Mouse (Mus musculus): ENCODE measurements at regions not wholly inside any gene's neighbourhood (a gene's known extent, or its start where the extent isn't known, plus 50 kb on each side); places are given as distances from the start of the nearest gene placed in this dataset.

DNA sequence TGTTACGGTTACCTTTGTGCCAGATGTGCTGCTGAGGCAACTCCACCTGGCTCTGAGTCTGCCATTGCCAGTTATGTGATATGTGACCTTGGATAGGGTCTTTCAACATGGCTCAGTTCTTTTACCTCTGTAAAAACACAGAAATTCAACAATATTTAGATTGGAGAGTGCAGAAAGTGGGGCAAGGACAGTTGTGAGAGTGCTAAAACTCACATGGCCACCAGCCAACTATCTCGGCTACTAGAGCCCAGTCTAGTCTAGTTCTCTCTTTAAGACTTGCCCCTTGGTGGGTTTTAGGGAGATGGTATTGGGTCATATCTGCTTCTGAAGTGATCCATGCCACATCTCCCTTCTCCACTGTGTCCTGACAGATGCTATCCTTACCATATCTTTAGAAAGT lies 233.0 kb downstream of the Phf14 start:
- peak; percentile 43 for DNase-seq

GRCm38 (mm10) chr6:12145216-12145615 lies 237.6 kb downstream of the Phf14 start:
- no peak for DNase-seq

- DNase-seq: no peak
These were observed 243.2 kb downstream of the Phf14 start for GRCm38 (mm10) chr6:12150613-12151333.

- DNase-seq: no peak
These were observed 256.4 kb downstream of the Phf14 start for GRCm38 (mm10) chr6:12163971-12164370.

DNA sequence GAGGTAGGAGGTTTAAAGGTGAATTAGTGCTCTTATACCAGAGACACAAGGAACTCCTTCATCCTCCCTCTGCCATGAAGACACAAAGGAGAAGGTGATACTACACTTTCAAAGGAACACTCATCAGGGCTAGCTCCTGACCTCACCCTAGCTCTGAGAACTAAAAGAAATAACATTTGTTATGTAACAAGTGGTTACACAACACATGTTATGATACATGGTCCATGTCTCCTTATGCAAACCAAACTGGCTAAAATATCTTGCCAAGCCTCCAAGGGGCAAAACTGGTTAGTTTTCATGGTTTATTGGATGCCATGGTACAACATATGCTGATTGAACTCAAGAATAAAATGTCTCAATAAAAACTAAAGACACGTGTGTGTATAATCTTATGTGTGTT lies 260.9 kb downstream of the Phf14 start:
- DNase-seq: no peak

DNA sequence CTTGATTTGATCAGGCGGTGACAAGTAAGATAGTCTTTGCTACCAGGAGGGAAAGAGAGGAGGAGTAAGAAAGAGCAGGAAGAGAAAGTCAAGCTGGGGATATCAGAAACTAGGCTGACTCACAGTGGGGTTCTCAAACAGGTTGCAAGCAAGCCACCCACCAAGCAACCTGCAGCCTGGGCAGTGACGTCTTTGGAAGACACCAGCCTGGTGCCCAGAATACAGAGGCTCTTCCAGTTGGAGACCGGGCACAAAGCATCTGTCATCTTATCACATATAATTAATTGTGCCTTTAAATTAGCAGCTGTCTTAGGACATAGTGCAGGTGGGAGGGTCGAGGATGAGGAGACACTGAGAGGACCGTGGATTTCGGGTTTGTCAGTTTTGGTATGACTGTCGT lies 261.8 kb downstream of the Phf14 start:
- DNase-seq: no peak

GRCm38 (mm10) chr6:12170722-12171121 lies 263.1 kb downstream of the Phf14 start:
- DNase-seq: no peak

- no peak for DNase-seq
These were observed 263.6 kb downstream of the Phf14 start for GRCm38 (mm10) chr6:12171189-12171588.

DNA sequence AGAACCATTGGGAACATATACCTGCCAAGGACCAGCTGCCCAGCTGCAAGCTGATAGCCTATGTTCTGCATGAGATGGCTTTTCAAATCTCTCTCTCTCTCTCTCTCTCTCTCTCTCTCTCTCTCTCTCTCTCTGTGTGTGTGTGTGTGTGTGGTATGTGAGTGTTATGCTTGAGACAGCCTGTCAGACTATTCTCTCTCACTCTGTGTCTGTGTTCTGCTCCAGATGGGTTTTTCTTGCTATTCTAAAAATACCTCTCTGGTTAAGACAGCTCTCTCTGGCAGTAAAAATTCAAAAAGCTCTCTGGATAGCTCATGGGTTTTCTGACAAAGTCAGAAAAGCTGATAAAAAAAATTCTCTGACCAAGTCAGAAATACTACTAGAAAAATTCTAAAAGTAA lies 270.4 kb downstream of the Phf14 start:
- DNase-seq: no peak

DNA sequence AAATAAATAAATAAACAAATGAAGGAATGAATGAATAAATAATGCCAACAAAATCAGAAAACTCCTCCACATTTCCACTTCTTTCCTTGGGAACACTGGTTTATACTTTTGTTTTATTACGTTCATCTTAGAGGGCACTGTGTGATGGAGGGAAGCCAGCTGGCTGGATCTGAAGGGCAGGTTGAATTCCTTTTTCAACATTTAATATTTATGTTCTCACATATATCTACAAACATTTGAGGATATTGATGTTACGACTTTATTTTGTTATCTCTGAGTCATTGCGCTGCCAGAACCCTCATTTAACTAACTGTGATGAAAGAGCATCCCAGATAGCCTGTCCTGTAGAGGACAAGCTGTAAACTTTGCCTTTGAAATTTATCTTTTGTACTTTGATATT lies 273.3 kb downstream of the Phf14 start:
- DNase-seq: peak; percentile 55

- DNase-seq: no peak
These were observed 302.6 kb downstream of the Phf14 start for GRCm38 (mm10) chr6:12210190-12210589.

- no peak for DNase-seq
These were observed 307.0 kb downstream of the Phf14 start for GRCm38 (mm10) chr6:12214526-12215177.

GRCm38 (mm10) chr6:12215178-12215553 lies 307.6 kb downstream of the Phf14 start:
- DNase-seq: no peak

DNA sequence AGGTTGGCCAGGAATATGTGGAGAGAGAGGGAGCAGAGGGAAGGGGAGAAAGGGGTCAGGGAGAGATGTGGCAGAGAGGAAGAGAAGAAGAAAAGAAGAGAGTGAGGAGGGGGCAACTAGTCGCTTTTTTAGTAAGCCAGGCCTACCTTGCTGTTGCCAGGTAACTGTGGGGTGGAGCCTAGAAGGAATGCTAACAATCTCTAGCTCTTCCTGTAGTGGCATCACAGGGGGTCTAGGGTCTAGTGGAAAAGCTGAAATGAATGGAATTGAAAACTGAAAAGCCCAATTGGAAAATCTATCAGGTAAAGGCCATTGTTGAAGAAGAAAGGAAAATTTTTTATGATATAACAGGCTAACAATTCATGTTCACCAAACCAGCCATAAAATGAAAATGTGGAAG lies 336.5 kb downstream of the Phf14 start:
- DNase-seq: no peak

- DNase-seq: no peak
These were observed 340.4 kb downstream of the Phf14 start for GRCm38 (mm10) chr6:12247975-12248374.

- no peak for DNase-seq
These were observed 341.0 kb downstream of the Phf14 start for GRCm38 (mm10) chr6:12248599-12248998.

GRCm38 (mm10) chr6:12254507-12254906 lies 346.9 kb downstream of the Phf14 start:
- no peak for DNase-seq

DNA sequence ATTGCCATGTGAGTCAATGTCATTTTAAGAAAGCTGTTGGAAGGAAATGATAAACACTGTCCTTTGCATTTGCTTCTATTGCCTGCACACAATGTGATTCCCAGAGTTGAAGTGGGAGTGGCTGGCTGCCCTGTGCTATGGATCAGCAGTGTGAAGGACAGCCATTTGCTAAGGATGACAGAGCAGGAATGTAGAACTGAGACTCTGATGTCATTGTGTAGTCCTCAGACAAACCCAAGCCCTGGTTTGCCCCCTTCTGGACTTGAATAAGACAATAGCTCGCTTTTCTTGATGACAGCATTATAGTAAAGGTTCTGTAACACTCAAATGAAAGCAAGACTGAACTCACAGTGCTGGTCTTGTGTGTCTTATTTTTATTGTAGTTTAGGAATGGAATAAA lies 347.8 kb downstream of the Phf14 start:
- peak; percentile 17 for DNase-seq

DNA sequence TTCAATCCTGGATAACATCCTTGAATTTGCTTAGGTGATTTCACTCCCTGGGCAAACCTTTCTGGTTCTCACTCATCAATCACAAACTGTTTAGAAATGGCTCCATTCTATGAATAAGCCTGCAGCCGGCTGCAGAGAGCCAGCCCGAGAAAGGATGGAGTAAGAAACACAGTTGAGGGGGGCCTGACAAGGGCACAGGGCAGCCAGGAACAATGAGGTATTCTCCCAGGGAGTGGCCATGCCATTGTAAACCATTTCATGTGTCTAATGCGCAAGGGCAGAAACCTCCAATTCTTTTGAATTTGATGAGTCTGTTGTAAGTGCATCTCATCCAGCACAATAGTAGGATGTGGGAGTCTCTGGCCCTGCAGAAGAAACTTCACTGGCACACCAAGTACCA lies 350.7 kb downstream of the Phf14 start:
- DNase-seq: no peak

DNA sequence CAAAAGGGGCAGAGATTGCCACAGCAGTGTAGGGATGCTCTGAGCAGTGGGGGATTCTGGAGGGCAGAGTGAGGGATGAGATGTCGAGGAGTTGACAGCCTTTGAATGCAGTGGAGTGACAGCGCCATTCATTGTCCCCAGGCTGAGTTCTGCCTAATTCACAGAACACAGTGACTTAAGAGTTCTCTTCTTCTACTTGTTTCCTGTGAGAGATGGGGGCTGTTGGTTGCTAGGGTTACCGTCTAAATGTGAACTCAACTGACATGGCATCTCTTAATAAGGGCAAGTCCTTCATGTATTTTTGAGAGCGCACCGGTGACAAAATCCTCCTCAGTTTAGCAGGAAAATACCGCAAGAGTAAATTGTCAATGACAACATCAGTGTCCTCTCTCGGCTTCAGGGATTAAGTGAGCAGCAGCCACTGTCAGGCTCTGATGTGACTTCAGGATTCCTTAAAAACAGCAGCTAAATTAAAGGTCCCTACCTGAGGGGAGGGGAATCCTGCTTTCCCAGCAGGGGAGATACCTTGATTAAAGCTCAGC lies 351.4 kb downstream of the Phf14 start:
- DNase-seq: no peak

- no peak for DNase-seq
These were observed 352.0 kb downstream of the Phf14 start for GRCm38 (mm10) chr6:12259629-12260028.

- DNase-seq: peak; percentile 66
These were observed 352.9 kb downstream of the Phf14 start for GRCm38 (mm10) chr6:12260325-12261076.
